Mouse (Mus musculus): ENCODE results near the gene Fgfr2.

Fgfr2 gene

DNA sequence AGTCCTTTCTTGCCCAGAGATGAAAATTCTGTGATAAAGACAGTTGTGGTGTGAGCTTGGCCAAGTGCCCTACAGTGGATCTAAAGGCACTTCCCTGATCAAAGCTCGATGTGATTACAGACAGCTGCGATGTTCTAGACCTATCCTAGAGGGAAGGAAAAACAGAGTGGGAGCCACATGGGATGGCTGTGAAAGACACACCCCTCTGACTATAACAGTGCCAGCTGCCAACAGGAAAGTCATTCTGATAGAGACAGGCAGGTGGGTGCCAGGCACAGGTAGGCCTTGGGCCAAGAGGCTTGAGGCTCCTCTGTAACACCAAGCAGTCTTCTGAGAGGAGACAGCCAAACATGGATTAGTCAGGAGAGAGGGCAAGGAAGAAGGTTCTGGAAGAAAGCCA lies 2104.0 kb downstream of the Fgfr2 start:
- no peak for DNase-seq (ENCODE audit: low spot score)

DNA sequence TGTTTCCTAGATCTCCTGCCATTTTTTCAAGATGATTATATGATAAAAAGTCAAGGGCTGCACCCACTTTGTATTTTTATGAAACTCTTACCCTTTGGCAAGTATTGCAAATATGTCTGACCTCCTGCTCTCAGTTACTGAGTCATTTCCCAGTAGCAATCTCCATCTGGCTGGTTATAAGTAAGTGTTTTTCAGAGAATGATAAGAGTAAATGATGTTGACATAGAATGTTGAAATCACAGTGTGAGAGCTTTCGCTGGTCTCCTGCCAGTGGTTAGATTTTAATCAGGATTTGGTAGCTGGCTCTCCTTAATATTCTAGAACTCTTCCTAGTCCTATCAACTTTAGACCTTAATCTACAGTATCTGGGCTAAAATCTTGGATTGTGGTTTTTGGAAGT lies 2111.2 kb downstream of the Fgfr2 start:
- no peak for DNase-seq (ENCODE audit: low spot score)

DNA sequence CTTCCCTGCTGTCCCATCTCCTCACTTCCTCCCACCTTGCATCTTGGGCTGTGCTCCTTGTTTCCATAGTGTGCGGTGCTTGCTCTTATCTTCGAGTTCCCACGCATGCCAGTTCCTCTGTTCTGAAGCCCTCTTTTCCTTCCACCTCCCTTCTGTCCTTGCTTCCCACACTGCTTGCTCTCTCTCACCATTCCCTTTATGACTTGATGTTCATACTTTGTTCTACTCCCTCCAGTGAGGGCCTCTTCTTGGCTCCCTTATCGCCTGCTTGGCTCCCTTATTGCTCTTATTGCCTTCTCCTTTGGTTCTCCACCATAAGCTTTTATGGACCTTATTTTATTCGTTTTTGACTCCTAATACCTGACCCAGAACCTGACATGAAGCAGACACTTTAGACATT lies 2114.0 kb downstream of the Fgfr2 start:
- no peak for DNase-seq (ENCODE audit: low spot score)

DNA sequence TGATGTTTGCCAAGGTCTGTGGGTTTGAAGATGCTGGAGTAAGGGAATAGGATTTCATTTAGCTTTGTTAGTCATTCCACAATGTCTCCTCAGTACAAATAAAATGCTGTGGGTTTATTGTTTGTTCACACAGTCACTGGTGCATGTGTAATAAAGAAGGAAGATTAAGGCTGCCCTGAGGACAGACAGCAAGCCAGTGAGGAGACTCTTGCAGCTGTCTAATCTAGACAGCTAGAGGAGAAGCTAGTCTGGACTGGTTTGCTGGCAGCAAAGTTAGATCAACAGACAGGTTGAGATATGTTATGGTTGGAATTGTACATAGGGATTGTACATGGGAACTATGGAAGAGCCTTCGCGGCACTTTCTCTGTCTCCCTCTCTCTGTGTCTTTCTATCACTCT lies 2115.9 kb downstream of the Fgfr2 start:
- DNase-seq (ENCODE audit: low spot score) = no peak

DNA sequence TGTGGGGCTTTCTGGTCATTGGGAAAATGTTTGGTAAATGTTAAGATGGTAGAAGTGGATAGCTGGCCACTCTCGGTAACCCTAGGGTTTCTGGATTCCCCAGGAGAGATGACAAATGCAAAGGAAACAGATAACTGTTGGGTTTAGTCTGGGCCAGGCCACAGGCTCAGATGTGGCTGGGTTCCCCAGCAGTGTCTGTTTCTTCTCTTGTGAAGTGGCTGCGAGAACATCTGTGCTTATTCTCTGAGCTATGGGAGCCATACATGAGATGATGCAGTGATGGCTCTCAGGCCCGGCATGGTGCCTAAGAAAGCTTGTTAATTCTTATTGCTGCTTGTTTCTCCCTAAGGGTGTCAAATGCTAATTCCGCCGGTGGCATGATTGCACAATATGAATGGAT lies 2119.1 kb downstream of the Fgfr2 start:
- DNase-seq (ENCODE audit: low spot score) = peak; percentile 64

DNA sequence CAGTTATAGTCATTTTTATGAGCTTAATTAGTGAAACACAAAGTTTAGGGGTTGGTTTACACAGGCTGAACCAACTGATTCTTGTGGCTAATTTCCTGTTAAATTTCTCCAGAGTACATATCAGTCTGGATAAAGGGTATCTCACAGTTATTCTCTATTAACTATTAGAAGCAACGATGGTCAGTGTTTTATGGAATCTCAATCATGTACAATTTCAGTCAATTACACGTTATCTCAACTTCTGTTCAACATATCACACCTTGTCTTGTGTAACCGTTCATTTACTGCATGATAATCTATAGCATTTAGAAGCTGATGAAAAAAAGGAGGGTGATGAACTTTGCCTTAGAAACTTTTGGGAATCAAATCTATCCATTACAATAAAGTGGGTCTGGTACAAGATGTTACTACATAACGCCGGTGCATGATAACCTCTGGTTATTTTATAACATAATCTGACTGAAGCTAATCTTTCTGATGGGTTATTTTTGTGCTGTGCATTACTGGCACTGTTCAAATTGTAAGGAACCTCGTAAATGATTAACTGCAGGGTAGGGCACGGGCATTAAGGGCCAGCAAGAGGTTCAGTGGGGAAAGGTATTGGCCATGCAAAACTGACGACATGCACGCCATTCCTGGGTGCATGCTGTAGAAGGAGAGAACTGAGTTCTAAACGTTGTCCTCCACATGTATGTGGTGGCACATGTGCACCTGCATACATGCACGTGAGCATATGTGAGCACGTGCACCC lies 2121.0 kb downstream of the Fgfr2 start:
- DNase-seq (ENCODE audit: low spot score) = no peak

DNA sequence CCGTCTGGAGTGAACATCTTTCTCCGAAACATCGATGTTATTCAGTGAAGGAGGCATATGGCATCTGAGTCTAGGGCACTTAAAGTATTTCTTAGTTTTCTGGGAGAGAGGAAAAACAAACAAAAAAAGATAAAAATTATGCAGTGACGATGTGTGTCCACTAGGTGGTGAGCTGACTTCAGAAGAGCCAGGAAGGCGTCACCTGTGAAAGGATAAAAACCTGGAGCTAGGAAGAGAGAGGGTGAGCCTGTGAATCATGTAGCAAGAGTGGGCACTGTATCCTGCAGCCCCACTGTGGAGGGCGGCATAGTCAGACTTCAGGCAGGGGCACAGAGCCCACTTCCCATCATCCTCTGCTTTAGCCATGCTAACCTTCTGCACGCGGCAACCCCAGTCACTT lies 2129.2 kb downstream of the Fgfr2 start:
- peak; percentile 6 for DNase-seq (ENCODE audit: low spot score)

DNA sequence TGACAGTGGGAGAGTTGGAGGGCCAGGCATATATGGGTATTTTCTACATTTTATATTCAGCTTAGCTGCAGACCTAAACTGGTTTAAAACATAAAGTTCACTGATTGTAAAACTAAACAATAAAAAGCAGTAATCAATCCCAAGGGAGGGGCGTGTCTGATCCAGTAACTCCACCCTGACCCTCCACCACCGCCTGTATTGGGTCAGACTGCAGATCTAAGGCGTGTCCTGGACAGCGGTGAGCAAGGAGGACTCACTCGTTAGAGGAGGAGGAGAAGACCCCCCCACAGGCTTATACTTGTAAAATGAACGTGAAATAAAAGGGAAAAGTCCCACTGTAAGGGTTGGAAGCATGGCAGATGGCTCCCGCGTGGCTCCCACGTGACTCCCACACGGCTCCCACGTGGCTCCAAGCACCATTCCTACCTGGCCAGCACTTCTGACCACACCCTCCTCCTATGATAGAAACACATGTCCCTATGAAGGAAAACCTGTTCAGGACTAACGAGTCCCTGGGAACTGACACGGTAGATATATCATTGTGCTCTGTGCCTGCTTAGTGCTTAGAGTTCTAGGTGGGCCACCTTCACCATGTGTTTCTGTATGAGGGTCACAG lies 2131.9 kb downstream of the Fgfr2 start:
- DNase-seq (ENCODE audit: low spot score) = no peak

DNA sequence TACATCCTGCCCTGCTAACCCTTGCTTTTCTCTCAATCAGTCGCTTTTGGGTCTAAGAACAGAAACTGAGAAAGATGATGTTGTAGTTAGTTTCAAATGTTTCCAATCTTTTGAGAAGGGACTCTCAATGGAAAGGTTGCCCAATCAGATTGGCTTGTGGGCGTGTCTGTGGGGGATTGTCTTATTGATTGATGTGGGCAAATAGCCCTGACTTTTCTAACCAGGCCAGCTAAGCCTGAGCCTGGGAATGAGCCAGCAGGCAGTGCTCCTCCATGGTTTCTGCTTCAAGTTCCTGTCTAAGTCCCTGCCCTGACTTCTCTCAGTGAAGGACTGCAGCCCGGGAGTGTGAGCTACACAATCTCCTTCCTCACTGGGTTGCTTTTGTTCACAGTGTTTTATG lies 2133.8 kb downstream of the Fgfr2 start:
- DNase-seq (ENCODE audit: low spot score) = peak; percentile 8

DNA sequence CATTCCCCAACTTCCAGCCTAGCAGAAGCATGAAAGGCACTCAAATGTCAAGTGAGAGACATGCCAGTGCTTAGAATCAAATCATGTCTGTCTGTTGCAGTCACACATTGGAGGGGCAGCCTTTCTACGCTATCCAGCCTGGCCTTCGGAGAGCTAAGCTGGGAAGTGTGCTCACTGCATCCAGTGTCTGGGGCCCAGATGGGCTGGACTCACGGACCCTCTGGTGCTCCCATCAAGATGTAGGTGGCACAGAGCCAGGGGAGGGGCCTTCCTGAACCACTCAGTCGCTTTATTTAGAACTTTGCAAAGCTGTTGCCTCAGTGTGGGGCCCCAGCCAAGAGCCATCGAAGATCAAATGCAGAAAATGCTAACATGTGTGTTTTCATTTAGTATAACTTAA lies 2135.0 kb downstream of the Fgfr2 start:
- DNase-seq (ENCODE audit: low spot score) = no peak

DNA sequence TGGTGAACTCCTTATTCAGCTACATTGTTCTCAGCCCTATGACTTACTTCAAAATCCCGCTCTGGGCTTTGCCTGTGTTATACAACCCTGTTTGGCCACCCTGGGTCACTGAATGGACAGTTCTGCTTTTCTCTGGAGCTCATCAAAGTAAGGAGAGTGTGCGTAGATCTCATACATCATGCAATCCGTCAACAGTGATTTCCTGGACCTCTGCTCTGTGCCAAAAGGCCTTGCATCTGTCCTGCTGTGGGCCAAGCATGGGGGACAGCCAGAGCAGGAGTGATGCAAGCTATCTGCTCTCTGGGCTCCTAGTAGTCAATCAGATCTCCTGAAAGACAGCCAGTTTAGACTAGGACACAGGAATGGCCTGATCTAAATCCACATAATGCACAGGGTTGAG lies 2137.4 kb downstream of the Fgfr2 start:
- DNase-seq (ENCODE audit: low spot score) = no peak

DNA sequence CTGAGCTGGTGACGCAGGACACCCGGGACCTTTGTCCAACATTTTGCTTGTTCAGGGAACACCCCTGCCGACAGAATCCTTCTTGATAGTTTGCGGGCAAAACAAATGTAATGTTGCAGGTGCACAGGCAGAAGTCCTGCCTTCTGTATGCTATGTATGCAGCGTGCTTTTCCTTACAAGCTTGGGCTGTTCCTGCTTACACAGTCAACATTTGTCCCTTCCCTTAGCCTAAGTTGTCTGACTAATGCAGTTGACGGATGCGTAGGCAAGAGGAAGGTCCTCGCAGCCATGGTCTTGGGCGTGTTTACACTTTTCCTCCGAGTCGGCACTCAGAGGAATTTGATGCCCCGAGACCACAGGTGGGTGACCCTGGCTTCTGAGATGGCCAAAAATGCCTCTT lies 2138.0 kb downstream of the Fgfr2 start:
- no peak for DNase-seq (ENCODE audit: low spot score)

DNA sequence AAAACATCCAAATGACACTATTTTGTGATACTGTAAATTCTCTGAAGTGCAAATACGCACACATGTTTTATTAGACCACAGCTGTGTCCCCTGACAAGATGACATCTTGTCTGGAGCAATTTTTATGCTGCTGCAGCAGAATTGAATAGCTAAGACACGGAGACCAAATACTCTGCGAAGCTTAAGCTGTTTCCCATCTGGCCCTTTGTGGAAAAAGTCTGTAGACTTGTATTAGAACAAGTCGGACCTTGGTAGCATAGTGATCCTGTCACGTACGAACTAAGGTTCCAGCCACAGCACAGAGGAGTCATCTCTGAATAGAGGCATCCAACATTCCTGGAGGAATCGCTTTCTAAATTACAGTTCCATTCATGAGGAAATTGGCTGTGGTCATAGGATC lies 2138.9 kb downstream of the Fgfr2 start:
- DNase-seq (ENCODE audit: low spot score) = no peak

DNA sequence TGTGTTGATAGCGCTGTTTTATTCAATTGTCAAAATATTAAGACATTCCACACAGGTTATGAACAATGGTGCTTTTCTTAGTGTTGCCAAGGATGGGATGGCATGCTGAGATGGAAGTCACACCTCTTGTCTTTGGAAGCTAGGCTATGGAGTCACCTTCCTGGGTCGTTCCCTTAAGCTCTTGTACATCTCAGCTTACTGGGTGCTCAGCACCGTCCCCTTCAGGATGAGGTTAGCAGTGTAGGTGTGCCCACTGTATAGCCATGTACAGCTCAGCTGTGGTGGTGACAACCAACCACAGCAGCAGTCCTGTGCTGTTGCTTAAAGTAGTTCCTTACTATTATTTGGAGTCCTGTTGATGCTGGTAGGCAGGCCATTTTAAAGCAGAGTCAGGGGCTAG lies 2140.3 kb downstream of the Fgfr2 start:
- DNase-seq (ENCODE audit: low spot score) = no peak

DNA sequence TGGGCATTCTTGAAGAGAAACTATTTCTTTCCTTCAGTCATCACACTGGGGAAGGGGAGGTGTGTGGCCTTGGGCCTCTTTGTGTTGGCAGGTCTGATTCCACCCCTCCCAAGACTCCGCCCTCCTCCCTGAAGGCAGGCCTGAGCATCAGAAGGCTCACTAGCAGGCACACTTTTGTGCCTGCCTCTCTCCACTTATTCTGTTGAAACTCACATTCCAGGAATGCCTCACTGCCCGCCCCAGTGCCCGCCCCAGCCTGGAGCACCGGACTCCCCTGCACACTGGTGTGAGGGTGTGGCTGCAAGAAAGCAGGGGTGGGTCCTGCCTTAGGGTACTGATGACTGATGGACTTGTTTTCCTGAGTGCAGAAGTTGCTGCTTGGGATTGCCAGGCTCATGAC lies 2140.8 kb downstream of the Fgfr2 start:
- DNase-seq (ENCODE audit: low spot score) = no peak

DNA sequence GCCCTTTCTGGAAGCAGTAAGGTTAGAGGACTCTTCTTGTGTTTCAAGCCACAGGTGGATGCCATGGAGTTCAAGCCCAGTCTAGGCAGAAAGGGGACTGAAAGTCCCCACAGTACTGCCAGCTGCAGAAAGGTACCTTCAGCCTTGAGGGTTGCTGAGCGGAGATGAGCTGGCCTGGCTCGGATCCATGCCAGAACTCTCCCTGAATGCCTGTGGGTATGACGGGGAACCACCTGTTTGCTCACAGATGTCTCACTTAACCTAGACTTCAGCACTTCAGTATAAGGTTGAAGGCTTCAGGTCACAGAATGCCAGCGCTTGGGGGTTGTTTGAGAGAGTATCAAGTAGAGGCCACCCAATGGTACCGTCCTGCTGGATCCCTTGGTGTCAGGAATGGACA lies 2143.0 kb downstream of the Fgfr2 start:
- no peak for DNase-seq (ENCODE audit: low spot score)

DNA sequence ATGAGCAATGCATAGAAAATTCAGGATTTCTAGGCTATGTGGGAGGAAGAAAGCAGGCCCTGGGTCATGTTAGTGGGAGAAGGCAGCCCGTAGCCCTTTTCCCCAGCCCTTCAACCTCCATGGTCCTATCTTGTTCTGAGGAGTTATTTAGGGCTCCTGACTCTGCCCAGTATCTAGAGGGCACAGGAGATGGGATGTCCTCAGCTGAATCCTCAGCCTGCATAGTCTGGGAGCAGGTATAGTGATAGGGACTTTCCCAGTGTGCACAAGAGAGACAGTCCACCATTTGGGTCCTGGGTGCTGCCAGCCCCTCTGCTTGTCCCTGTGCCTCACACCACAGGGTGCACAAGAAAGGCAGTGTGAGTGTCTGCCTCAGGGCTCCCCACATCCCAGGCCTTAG lies 2144.6 kb downstream of the Fgfr2 start:
- DNase-seq (ENCODE audit: low spot score) = no peak

DNA sequence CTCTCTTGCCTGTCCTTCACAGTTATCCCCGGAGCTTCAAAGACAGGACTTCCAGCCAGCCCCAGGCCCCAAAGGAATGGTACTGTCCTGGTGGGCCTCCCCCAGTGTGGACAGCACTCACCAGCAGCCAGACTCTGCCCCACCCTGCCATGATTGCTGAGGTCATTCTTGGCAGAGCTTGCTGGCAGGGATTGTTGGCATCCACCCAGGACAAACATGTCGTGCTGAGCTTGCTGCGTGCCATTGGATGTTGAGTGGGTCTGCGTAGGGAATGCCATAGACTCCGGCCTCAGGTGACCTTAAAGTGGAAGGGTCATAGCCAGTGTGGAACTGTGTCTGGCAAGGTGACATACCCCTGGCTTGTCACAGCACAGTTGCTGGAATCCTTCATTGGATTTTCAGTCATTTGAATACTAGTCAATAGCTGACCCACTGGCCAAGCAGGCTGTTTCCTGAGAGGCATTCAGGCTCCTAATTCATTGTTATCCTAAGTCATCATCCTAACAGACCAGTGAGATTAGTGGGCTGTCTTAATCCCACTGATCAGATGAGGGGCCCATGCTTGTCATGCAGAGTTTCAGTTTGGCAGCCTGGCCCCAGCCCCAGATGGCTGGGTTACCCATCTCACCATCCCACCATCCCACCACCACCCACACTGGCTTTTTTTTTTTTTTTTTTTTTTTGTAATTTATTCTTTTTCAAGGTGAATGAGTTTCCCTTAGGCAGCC lies 2145.2 kb downstream of the Fgfr2 start:
- no peak for DNase-seq (ENCODE audit: low spot score)

DNA sequence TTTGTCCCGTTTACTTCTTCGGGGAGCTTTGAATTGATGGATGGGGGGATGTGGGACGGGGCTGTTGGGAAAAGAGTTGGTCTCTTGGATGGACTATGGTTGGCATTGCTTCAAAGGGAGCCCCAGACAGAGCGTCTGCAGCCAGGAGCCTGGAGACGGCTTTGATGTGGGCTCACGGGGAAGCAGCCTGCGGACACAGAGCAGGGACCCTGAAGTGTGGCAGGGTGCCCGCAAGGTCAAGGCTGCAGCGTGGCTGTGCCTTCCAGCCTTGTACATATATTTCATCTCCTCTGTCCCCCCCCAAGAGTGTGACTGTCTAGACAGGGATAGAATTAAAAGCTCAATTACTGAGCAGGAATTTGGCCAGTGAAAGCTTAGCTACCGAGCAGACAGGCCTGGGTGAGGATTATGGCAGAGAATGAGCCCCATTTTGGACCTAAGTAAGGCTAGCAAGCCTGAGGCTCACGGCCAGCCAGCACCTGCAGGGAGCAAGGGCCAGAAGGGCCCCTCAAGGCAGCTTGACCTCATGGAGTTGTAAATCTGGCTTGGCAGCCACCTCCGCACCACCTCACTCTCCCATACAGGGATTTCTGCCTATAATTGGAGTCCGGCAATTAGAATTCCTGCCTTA lies 2146.7 kb downstream of the Fgfr2 start:
- no peak for DNase-seq (ENCODE audit: low spot score)

DNA sequence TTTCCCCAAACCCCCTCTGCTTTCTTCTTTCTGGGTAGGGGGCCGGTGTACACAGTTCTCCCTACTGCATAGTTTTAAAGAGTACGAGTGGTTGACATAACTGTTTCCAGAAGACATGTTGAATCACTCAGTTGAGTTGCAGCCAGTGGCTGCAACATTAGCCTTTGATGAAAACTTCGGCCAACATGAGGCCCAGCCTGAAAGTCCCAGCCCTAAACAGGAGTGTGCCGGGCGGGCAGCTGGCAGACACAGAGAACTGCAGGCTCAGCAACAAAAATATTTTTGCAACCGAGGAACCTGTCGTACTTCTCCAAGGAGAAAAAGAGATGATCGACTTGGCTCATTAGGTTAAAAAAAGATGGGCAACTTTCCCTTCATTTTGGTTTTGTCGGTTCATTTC lies 2150.4 kb downstream of the Fgfr2 start:
- no peak for DNase-seq (ENCODE audit: low spot score)

DNA sequence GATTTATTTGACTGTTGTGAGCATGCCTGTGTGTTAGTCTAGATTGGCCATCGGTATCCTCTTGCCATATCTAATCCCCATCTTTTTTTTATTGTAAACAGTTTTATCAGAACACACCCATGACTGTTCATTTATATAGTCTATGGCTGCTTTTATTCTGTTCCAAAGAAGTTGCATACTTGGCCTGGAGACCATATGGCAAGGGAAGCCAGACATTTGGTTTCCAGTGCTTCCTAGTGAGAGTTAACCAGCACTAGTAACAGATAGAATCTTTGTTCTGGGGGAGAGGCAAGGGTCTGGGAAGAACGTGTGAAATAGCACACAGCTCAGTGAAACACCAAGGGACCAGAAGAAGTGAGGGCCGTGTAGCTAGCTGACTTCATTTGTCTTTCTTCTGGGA lies 2153.6 kb downstream of the Fgfr2 start:
- no peak for DNase-seq (ENCODE audit: low spot score)

DNA sequence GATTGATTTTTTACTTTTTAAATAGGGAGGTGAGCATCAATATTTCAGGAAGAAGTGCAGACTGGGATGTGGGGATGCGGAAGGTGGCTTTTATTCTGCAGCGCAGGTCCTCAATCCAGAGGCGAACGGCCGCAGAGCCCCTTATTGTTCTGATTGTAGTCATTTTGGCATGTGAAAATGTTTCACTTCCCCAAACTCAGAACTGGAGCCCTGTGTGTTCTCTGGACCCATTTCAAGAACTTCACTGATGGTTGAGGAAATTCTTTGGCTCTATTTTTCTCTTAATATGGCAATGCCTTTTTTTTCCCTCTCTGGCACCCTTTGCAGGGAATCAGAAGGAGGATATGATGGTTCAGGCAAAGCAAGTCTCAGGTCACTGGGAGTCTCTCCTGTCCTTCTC lies 2154.1 kb downstream of the Fgfr2 start:
- DNase-seq (ENCODE audit: low spot score) = no peak

DNA sequence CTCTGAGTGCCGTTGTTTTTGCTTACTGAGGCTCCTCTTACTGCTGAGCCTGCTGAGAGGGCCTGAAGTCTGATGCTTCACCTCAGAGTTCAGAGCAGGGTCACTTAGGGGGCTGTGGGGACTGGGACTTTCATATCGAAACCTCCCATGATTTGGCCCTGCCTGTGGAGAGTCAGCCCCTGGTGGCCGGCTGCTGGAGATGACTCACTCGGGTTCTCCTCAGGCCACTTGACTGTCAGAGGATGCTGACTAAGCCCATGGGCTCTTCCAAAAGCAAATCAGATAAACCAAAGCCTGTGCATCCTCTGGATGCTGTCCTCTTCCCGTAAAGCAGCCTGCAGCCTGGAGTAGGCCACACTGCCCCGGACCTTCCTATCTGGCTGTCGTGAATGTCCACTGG lies 2154.6 kb downstream of the Fgfr2 start:
- no peak for DNase-seq (ENCODE audit: low spot score)

Measured in T-cell, adult 2 months (primary cell).